In the genomic region with DNA sequence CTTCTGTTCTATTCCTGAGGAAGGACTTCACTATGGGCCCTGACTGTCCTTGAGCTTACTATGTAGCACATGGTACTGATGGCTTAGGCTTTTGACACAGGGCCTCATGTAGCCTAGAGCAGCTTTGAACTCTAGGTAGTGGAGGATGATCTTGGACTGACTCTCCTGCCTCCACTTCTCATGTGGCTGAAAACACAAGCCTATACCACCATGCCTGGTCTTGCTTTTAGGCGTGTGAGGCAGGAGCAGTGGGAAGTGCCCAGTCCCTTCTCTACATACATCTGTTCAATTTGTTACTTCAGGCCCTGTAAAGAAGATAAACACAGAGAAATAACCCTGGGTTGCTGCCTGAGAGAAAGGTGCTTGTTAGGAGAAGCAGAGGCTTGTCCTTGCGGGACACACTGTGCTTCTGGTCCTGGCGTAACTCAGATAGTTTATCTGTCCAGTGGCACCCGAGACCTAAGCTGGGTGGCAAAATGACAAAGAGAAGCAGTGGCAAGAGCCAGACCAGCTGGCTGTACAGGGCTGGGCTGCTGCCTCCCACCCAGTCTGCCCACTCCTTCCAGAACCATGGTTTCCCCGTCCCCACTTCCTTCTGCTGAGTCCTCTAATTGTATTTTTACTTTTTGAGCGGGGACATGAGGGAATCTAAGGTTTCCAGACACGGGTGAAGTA, we compare ENCODE assay signal across 9 mouse cellular contexts. TPM values are rescaled to one million over a fixed set of nuclear protein-coding genes. Genes with fewer than 3 reads are reported as not detected.
DNase-seq lines count a peak whose midpoint lies in the region; ATAC-seq and TF ChIP-seq lines count a peak whose summit lies in the region.
"Had no signal": no experiment of that assay in that cellular context is flagged by ENCODE, and none has a peak within 500 bp of the region (broad histone marks: within the 10 kb centered on the region; RNA-seq: fewer than 3 reads in every experiment).

No protein-coding gene starts in this region.

- peak; percentile 57 for ATAC-seq in heart, postnatal 0 days (ENCODE audit: insufficient read depth, low read depth)
- ATAC-seq in megakaryocyte progenitor cell, adult 5-6 weeks (replicated peaks; ENCODE audit: poor library complexity), result peak; percentile 96
- no peak for ATAC-seq in cerebellum, adult (ENCODE audit: insufficient number of reproducible peaks, low FRiP score, low TSS enrichment)
- ATAC-seq in forebrain, embryonic 14.5 days, result no peak

- H3K27me3 ChIP-seq in heart, postnatal 0 days (ENCODE audit: control insufficient read depth, insufficient read depth, low read length), result no peaks in the 10 kb centered on the region
- H3K27me3 ChIP-seq in forebrain, embryonic 14.5 days (replicated peaks; ENCODE audit: control insufficient read depth, insufficient read depth, low read length), result no peaks in the 10 kb centered on the region
- H3K27me3 ChIP-seq: neural tube, embryonic 12.5 days had no signal

- H3K36me3 ChIP-seq in heart, postnatal 0 days (replicated peaks; ENCODE audit: control insufficient read depth, insufficient read depth, low read length), result no peaks in the 10 kb centered on the region
- H3K36me3 ChIP-seq in forebrain, embryonic 14.5 days (ENCODE audit: control insufficient read depth, insufficient read depth, low read length), result no peaks in the 10 kb centered on the region
- H3K36me3 ChIP-seq: neural tube, embryonic 12.5 days had no signal

- peaks cover 15% of the 10 kb centered on the region for H3K4me1 ChIP-seq in heart, postnatal 0 days (ENCODE audit: control insufficient read depth, insufficient read depth)
- H3K4me1 ChIP-seq in forebrain, embryonic 14.5 days (ENCODE audit: control insufficient read depth, insufficient read depth, low read length), result no peaks in the 10 kb centered on the region
- H3K4me1 ChIP-seq: neural tube, embryonic 12.5 days had no signal

- peak overlapping the region; percentile 71 for H3K27ac ChIP-seq in heart, postnatal 0 days (ENCODE audit: low read depth)
- no peak overlapping the region for H3K27ac ChIP-seq in forebrain, embryonic 14.5 days (ENCODE audit: low read depth, low read length)
- H3K27ac ChIP-seq: neural tube, embryonic 12.5 days had no signal

- H3K9ac ChIP-seq in heart, postnatal 0 days (replicated peaks; ENCODE audit: low read depth, low read length), result 0 out of 2 replicates have a peak overlapping the region, but pooled peaks have one; percentile 19
- no peak overlapping the region for H3K9ac ChIP-seq in forebrain, embryonic 14.5 days (ENCODE audit: low read length)
- H3K9ac ChIP-seq: neural tube, embryonic 12.5 days had no signal

- TF ChIP-seq CTCF in heart, postnatal 0 days (IDR thresholded peaks at IDR 0.05; ENCODE audit: low read depth), result no peak

- H3K4me2 ChIP-seq in heart, postnatal 0 days (ENCODE audit: low read depth, low read length), result no peak overlapping the region
- no peak overlapping the region for H3K4me2 ChIP-seq in forebrain, embryonic 14.5 days (ENCODE audit: low read length)
- H3K4me2 ChIP-seq: neural tube, embryonic 12.5 days had no signal

- no peak for TF ChIP-seq EP300 in heart, postnatal 0 days (IDR thresholded peaks at IDR 0.05; ENCODE audit: low read depth)

- no peaks in the 10 kb centered on the region for H3K9me3 ChIP-seq in heart, postnatal 0 days (replicated peaks; ENCODE audit: control insufficient read depth, low read length)
- H3K9me3 ChIP-seq in forebrain, embryonic 14.5 days (replicated peaks; ENCODE audit: control insufficient read depth, low read length), result no peaks in the 10 kb centered on the region
- H3K9me3 ChIP-seq: neural tube, embryonic 12.5 days had no signal

- 29% methylated on average over 7 of the region's 7 CpGs for WGBS in heart, postnatal 0 days
- 77% methylated on average over 7 of the region's 7 CpGs for WGBS in forebrain, embryonic 14.5 days

- no peak overlapping the region for H3K4me3 ChIP-seq in heart, postnatal 0 days (ENCODE audit: low read depth, low read length)
- no peak overlapping the region for H3K4me3 ChIP-seq in forebrain, embryonic 14.5 days (ENCODE audit: low read depth, low read length)
- H3K4me3 ChIP-seq: neural tube, embryonic 12.5 days had no signal

- peak; percentile 97 for DNase-seq in heart, adult 11 months
- DNase-seq in heart, adult 8-10 months (ENCODE audit: low spot score), result no peak
- DNase-seq in c-Kit-positive CD71-positive TER-119-negative erythroid progenitor cells, embryonic 14.5 days (ENCODE audit: low read depth), result peak; percentile 52
- no peak for DNase-seq in heart, postnatal 0 days (ENCODE audit: low spot score)
- DNase-seq in B cell, adult 2 months, result no peak
- DNase-seq in forebrain, embryonic 14.5 days (ENCODE audit: low spot score), result no peak

RNA-seq across cellular contexts. Expression of gene Mat2a, which starts 14.9 kb away (rescaled TPM):
- total RNA-seq in heart, adult 8-10 months (2022), result 100 to 1,000 TPM; 112 to 150 (median 119) TPM
- 111 and 123 TPM in 2 replicates for total RNA-seq in heart, postnatal 0 days (2014; rRNA removed; ENCODE audit: low replicate concordance)
- 200 and 229 TPM in 2 replicates for polyA plus RNA-seq in heart, postnatal 0 days (2015; fragmentation: Nextera tagmentation; extraction: Ambion mirVana)
- 342 and 403 TPM in 2 replicates for total RNA-seq in megakaryocyte progenitor cell, adult 5-6 weeks (2015)
- total RNA-seq in megakaryocyte progenitor cell, adult 5-6 weeks (2017), result 192 and 230 TPM in 2 replicates
- polyA plus RNA-seq in forebrain, embryonic 14.5 days (2014; fragmentation: Nextera tagmentation; extraction: Ambion mirVana), result 348 and 370 TPM in 2 replicates

RNA-seq across cellular contexts. Expression of gene Ggcx, which starts 40.1 kb away (rescaled TPM):
- 10 to 100 TPM; 30.9 to 38.9 (median 33.8) TPM for total RNA-seq in heart, adult 8-10 months (2022)
- 16.8 and 21.9 TPM in 2 replicates for total RNA-seq in heart, postnatal 0 days (2014; rRNA removed; ENCODE audit: low replicate concordance)
- polyA plus RNA-seq in heart, postnatal 0 days (2015; fragmentation: Nextera tagmentation; extraction: Ambion mirVana), result 13.2 and 16.8 TPM in 2 replicates
- 11.2 and 11.6 TPM in 2 replicates for total RNA-seq in megakaryocyte progenitor cell, adult 5-6 weeks (2015)
- 6.7 and 8.5 TPM in 2 replicates for total RNA-seq in megakaryocyte progenitor cell, adult 5-6 weeks (2017)
- 4.3 and 4.6 TPM in 2 replicates for polyA plus RNA-seq in forebrain, embryonic 14.5 days (2014; fragmentation: Nextera tagmentation; extraction: Ambion mirVana)

Comparison
In these comparisons a context has a peak if more than half of its experiments do, and no peak if none do; other contexts are left out.
1. DNase-seq: peak in heart, adult 11 months (single experiment) and c-Kit-positive CD71-positive TER-119-negative erythroid progenitor cells, embryonic 14.5 days (single experiment); none in heart, adult 8-10 months (single experiment), heart, postnatal 0 days (single experiment), B cell, adult 2 months (0 of 2) and forebrain, embryonic 14.5 days (single experiment).
2. ATAC-seq: peak in heart, postnatal 0 days (single experiment) and megakaryocyte progenitor cell, adult 5-6 weeks (single experiment); none in cerebellum, adult (single experiment) and forebrain, embryonic 14.5 days (single experiment).